Mouse (Mus musculus) hindbrain, embryonic 11.5 days (tissue): ENCODE results near the gene Serpina12. TPM values are rescaled to one million over a fixed set of nuclear protein-coding genes. Genes with fewer than 3 reads are reported as not detected.

ENCODE experiments used
- ATAC-seq: fragments of 200-750 bp; cut with Nextera tagmentation; 2 replicates; pipeline ENCODE4 v1.8.0; 2017; ENCODE audit warnings: mild to moderate bottlenecking, moderate TSS enrichment, moderate library complexity; ENCODE audit not compliant: low FRiP score
- DNase-seq: peaks from one replicate; pipeline ENCODE4 v3.0.0-alpha.2; 2015; ENCODE audit warnings: low spot score
- H3K27ac ChIP-seq: fragments of 300-500 bp; sonication (generic); 2 replicates; pipeline ENCODE4 v1.5.1; 2014; ENCODE audit warnings: mild to moderate bottlenecking, low read depth, low read length
- H3K27me3 ChIP-seq: fragments of 300-500 bp; sonication (generic); 2 replicates; pipeline ENCODE4 v1.6.1; 2014; ENCODE audit warnings: mild to moderate bottlenecking, low read length, moderate library complexity, mixed read lengths; ENCODE audit not compliant: control insufficient read depth, insufficient read depth
- H3K36me3 ChIP-seq: fragments of 300-500 bp; sonication (generic); 2 replicates; pipeline ENCODE4 v1.6.1; 2014; ENCODE audit warnings: mild to moderate bottlenecking, low read length, moderate library complexity, mixed read lengths; ENCODE audit not compliant: control insufficient read depth, insufficient read depth
- H3K4me1 ChIP-seq: fragments of 300-500 bp; sonication (generic); replicated peaks from 2 replicates; pipeline ENCODE4 v1.6.1; 2014; ENCODE audit warnings: low read length, mixed read lengths; ENCODE audit not compliant: control insufficient read depth, insufficient read depth
- H3K4me2 ChIP-seq: fragments of 300-500 bp; sonication (generic); replicated peaks from 2 replicates; pipeline ENCODE4 v1.6.1; 2014; ENCODE audit warnings: mild to moderate bottlenecking, low read depth, low read length
- H3K4me3 ChIP-seq: fragments of 300-500 bp; sonication (generic); 2 replicates; pipeline ENCODE4 v1.5.1; 2014; ENCODE audit warnings: low read depth, low read length
- H3K9ac ChIP-seq: fragments of 300-500 bp; sonication (generic); 2 replicates; pipeline ENCODE4 v1.6.1; 2014; ENCODE audit warnings: low read depth, low read length
- H3K9me3 ChIP-seq: fragments of 300-500 bp; sonication (generic); 2 replicates; pipeline ENCODE4 v1.6.1; 2016; ENCODE audit warnings: low read length; ENCODE audit not compliant: control insufficient read depth
- WGBS: fragments of 180-500 bp; shearing (Covaris S2); extraction: QIAGEN DNeasy Blood & Tissue Kit; methylation state at CpG from one replicate; pipeline ENCODE4 v1.1.7; 2014; 5-methylcytosine and 5-hydroxymethylcytosine counted together
- polyA plus RNA-seq: library from polyadenylated mRNA; unstranded; fragments of >200 nt; fragmentation: Nextera tagmentation; extraction: Ambion mirVana; gene quantifications from 2 replicates; pipeline ENCODE4 v1.2.1, GENCODE M21; 2014

Serpina12 gene
- polyA plus RNA-seq, 1 experiment from 2014 or later: not detected

- DNase-seq (no peak), ATAC-seq (no peak)
- Histone ChIP-seq H3K36me3 (no peaks in the 10 kb centered on the region), H3K9me3 (no peaks in the 10 kb centered on the region), H3K9ac (no peak overlapping the region), H3K27me3 (no peaks in the 10 kb centered on the region), H3K27ac (no peak overlapping the region), H3K4me1 (no peaks in the 10 kb centered on the region), H3K4me2 (no peak overlapping the region), H3K4me3 (no peak overlapping the region)
- whole genome bisulfite sequencing: 66% methylated on average over 6 of the region's 6 CpGs
Measured at GRCm38 (mm10) chr12:104041401-104041800, 2.8 kb downstream of the Serpina12 start.

- ATAC-seq (no peak), DNase-seq (no peak)
- Histone ChIP-seq H3K27me3 (no peaks in the 10 kb centered on the region), H3K36me3 (no peaks in the 10 kb centered on the region), H3K4me2 (no peak overlapping the region), H3K4me1 (no peaks in the 10 kb centered on the region), H3K9me3 (no peaks in the 10 kb centered on the region), H3K9ac (no peak overlapping the region), H3K4me3 (no peak overlapping the region), H3K27ac (no peak overlapping the region)
- 92% methylated on average over 7 of the region's 7 CpGs for WGBS
Measured at GRCm38 (mm10) chr12:104038181-104038580, 6.1 kb downstream of the Serpina12 start.

- WGBS: 87% methylated on average over 1 of the region's 1 CpGs
Measured at GRCm38 (mm10) chr12:104033752-104034151, 10.5 kb downstream of the Serpina12 start.

GRCm38 (mm10) chr12:104029986-104030385, 14.3 kb downstream of the Serpina12 start:
- Histone ChIP-seq H3K4me3 (no peak overlapping the region), H3K4me1 (no peaks in the 10 kb centered on the region), H3K4me2 (no peak overlapping the region), H3K27me3 (no peaks in the 10 kb centered on the region), H3K27ac (no peak overlapping the region), H3K9me3 (no peaks in the 10 kb centered on the region), H3K36me3 (no peaks in the 10 kb centered on the region), H3K9ac (no peak overlapping the region)
- ATAC-seq: no peak
- WGBS: 42% methylated on average over 8 of the region's 8 CpGs
- DNase-seq: peak; percentile 25

More at GRCm38 (mm10) chr12:104033752-104034151, 10.5 kb downstream of the Serpina12 start:
- Histone ChIP-seq H3K9ac (no peak overlapping the region), H3K4me3 (no peak overlapping the region), H3K27me3 (no peaks in the 10 kb centered on the region), H3K36me3 (no peaks in the 10 kb centered on the region), H3K4me2 (no peak overlapping the region), H3K4me1 (no peaks in the 10 kb centered on the region), H3K27ac (no peak overlapping the region), H3K9me3 (no peaks in the 10 kb centered on the region)
- DNase-seq (no peak), ATAC-seq (no peak)

- no peak for DNase-seq
- Histone ChIP-seq H3K27ac (no peak overlapping the region), H3K9ac (no peak overlapping the region), H3K4me2 (no peak overlapping the region), H3K4me1 (no peaks in the 10 kb centered on the region), H3K4me3 (no peak overlapping the region), H3K9me3 (no peaks in the 10 kb centered on the region), H3K27me3 (no peaks in the 10 kb centered on the region), H3K36me3 (no peaks in the 10 kb centered on the region)
- WGBS: 89% methylated on average over 3 of the region's 3 CpGs
- ATAC-seq: no peak
Measured at GRCm38 (mm10) chr12:104015280-104015679, 29.0 kb downstream of the Serpina12 start.

- Histone ChIP-seq H3K4me3 (no peak within 1 kb of the TSS), H3K9ac (no peak within 1 kb of the TSS), H3K27me3 (no peaks in the 10 kb centered on the region), H3K27ac (no peak within 1 kb of the TSS), H3K4me2 (no peak within 1 kb of the TSS), H3K9me3 (no peaks in the 10 kb centered on the region), H3K4me1 (no peaks in the 10 kb centered on the region), H3K36me3 (no peaks in the 10 kb centered on the region)
- WGBS: 89% methylated on average over 6 of the region's 6 CpGs
- ATAC-seq (no peak), DNase-seq (no peak)
Measured at GRCm38 (mm10) chr12:104013620-104014019, 30.6 kb downstream of the Serpina12 start, which contains the start of gene Serpina9. Serpina9 (minus strand) TSS chr12:104013755.

- Histone ChIP-seq H3K9ac (no peak overlapping the region), H3K4me2 (no peak overlapping the region), H3K9me3 (no peaks in the 10 kb centered on the region), H3K27me3 (no peaks in the 10 kb centered on the region), H3K36me3 (no peaks in the 10 kb centered on the region), H3K27ac (no peak overlapping the region), H3K4me3 (no peak overlapping the region), H3K4me1 (no peaks in the 10 kb centered on the region)
- ATAC-seq (no peak), DNase-seq (no peak)
- 78% methylated on average over 5 of the region's 5 CpGs for WGBS
Measured at GRCm38 (mm10) chr12:104004689-104005088, 39.6 kb downstream of the Serpina12 start.

GRCm38 (mm10) chr12:104003238-104003612, 41.0 kb downstream of the Serpina12 start:
- H3K27me3 ChIP-seq: no peaks in the 10 kb centered on the region
- no peak overlapping the region for H3K4me3 ChIP-seq
- no peak overlapping the region for H3K27ac ChIP-seq
- no peak overlapping the region for H3K4me2 ChIP-seq
- H3K9ac ChIP-seq: no peak overlapping the region
- WGBS: 78% methylated on average over 4 of the region's 4 CpGs
- no peaks in the 10 kb centered on the region for H3K9me3 ChIP-seq
- ATAC-seq (no peak), DNase-seq (no peak)
- H3K4me1 ChIP-seq: no peaks in the 10 kb centered on the region
- no peaks in the 10 kb centered on the region for H3K36me3 ChIP-seq

- 88% methylated on average over 10 of the region's 10 CpGs for WGBS
- ATAC-seq (no peak), DNase-seq (no peak)
- no peaks in the 10 kb centered on the region for H3K9me3 ChIP-seq
- no peak overlapping the region for H3K9ac ChIP-seq
- H3K4me1 ChIP-seq: no peaks in the 10 kb centered on the region
- H3K4me3 ChIP-seq: no peak overlapping the region
- H3K27ac ChIP-seq: no peak overlapping the region
- H3K36me3 ChIP-seq: no peaks in the 10 kb centered on the region
- H3K4me2 ChIP-seq: no peak overlapping the region
- H3K27me3 ChIP-seq: no peaks in the 10 kb centered on the region
Measured at GRCm38 (mm10) chr12:104002569-104003237, 41.5 kb downstream of the Serpina12 start.
